Mouse (Mus musculus): Measurements from ENCODE around the gene Fgf15. TPM values are rescaled to one million over a fixed set of nuclear protein-coding genes. Genes with fewer than 3 reads are reported as not detected.

Fgf15 gene
- polyA plus RNA-seq, 1 experiment from 2014 or later = 1.5 TPM

- H3K27ac ChIP-seq = peak overlapping the region; percentile 95
- peak overlapping the region; percentile 85 for H3K4me3 ChIP-seq
- WGBS = under 1% methylated on average over 32 of the region's 32 CpGs
- H3K9me3 ChIP-seq = no peaks in the 10 kb centered on the region
- peaks cover 39% of the 10 kb centered on the region for H3K36me3 ChIP-seq
- H3K27me3 ChIP-seq (ENCODE audit: insufficient read depth, poor library complexity, severe bottlenecking) = peaks cover 7% of the 10 kb centered on the region; the same call in 1 of the 2 replicates
- H3K4me1 ChIP-seq = peaks cover 52% of the 10 kb centered on the region
- no peak for DNase-seq (ENCODE audit: low spot score)
These were observed 42.5 kb downstream of the Fgf15 start for GRCm38 (mm10) chr7:144938661-144939343.

GRCm38 (mm10) chr7:144939344-144940002, 43.1 kb downstream of the Fgf15 start, which contains the start of gene Ccnd1:
TSS of gene Ccnd1 (minus strand) at chr7:144939925.
- 0% methylated on average over 39 of the region's 45 CpGs for WGBS
- Histone ChIP-seq H3K4me3 (peak within 1 kb of the TSS; percentile 85), H3K27ac (peak within 1 kb of the TSS; percentile 95), H3K36me3 (peaks cover 32% of the 10 kb centered on the region), H3K27me3 (ENCODE audit: insufficient read depth, poor library complexity, severe bottlenecking) (peaks cover 7% of the 10 kb centered on the region; the same call in 1 of the 2 replicates), H3K4me1 (peaks cover 52% of the 10 kb centered on the region), H3K9me3 (no peaks in the 10 kb centered on the region)
- DNase-seq (ENCODE audit: low spot score) = peak; percentile 93

GRCm38 (mm10) chr7:144940003-144940571, 43.8 kb downstream of the Fgf15 start:
- peak overlapping the region; percentile 95 for H3K27ac ChIP-seq
- DNase-seq (ENCODE audit: low spot score) = no peak
- peaks cover 7% of the 10 kb centered on the region; the same call in 1 of the 2 replicates for H3K27me3 ChIP-seq (ENCODE audit: insufficient read depth, poor library complexity, severe bottlenecking)
- peak overlapping the region; percentile 85 for H3K4me3 ChIP-seq
- peaks cover 54% of the 10 kb centered on the region for H3K4me1 ChIP-seq
- under 1% methylated on average over 22 of the region's 22 CpGs for WGBS
- H3K36me3 ChIP-seq = peaks cover 26% of the 10 kb centered on the region
- no peaks in the 10 kb centered on the region for H3K9me3 ChIP-seq

GRCm38 (mm10) chr7:144940585-144940984, 44.3 kb downstream of the Fgf15 start:
- DNase-seq (ENCODE audit: low spot score) = no peak
- H3K4me1 ChIP-seq = peaks cover 54% of the 10 kb centered on the region
- H3K36me3 ChIP-seq = peaks cover 21% of the 10 kb centered on the region
- H3K9me3 ChIP-seq = no peaks in the 10 kb centered on the region
- peak overlapping the region; percentile 85 for H3K4me3 ChIP-seq
- H3K27ac ChIP-seq = peak overlapping the region; percentile 95
- WGBS = under 1% methylated on average over 11 of the region's 11 CpGs
- peaks cover 7% of the 10 kb centered on the region; the same call in 1 of the 2 replicates for H3K27me3 ChIP-seq (ENCODE audit: insufficient read depth, poor library complexity, severe bottlenecking)

GRCm38 (mm10) chr7:144941242-144941831, 45.0 kb downstream of the Fgf15 start:
- Histone ChIP-seq H3K4me1 (peaks cover 46% of the 10 kb centered on the region), H3K9me3 (no peaks in the 10 kb centered on the region)
- DNase-seq (ENCODE audit: low spot score) = peak; percentile 97

GRCm38 (mm10) chr7:144942071-144942743, 45.9 kb downstream of the Fgf15 start:
- Histone ChIP-seq H3K27me3 (ENCODE audit: insufficient read depth, poor library complexity, severe bottlenecking) (peaks cover 7% of the 10 kb centered on the region; the same call in 1 of the 2 replicates), H3K27ac (peak overlapping the region; percentile 95), H3K36me3 (peaks cover 5% of the 10 kb centered on the region), H3K9me3 (no peaks in the 10 kb centered on the region), H3K4me1 (peaks cover 41% of the 10 kb centered on the region), H3K4me3 (peak overlapping the region; percentile 85)
- under 1% methylated on average over 35 of the region's 35 CpGs for WGBS
- no peak for DNase-seq (ENCODE audit: low spot score)

More at GRCm38 (mm10) chr7:144941242-144941831, 45.0 kb downstream of the Fgf15 start:
- Histone ChIP-seq H3K27me3 (ENCODE audit: insufficient read depth, poor library complexity, severe bottlenecking) (peaks cover 7% of the 10 kb centered on the region; the same call in 1 of the 2 replicates), H3K36me3 (peaks cover 13% of the 10 kb centered on the region), H3K4me3 (peak overlapping the region; percentile 85), H3K27ac (peak overlapping the region; percentile 95)
- WGBS = under 1% methylated on average over 39 of the region's 39 CpGs

- WGBS = 1% methylated on average over 20 of the region's 20 CpGs
- Histone ChIP-seq H3K4me1 (peaks cover 36% of the 10 kb centered on the region), H3K27me3 (ENCODE audit: insufficient read depth, poor library complexity, severe bottlenecking) (peaks cover 8% of the 10 kb centered on the region; the same call in 1 of the 2 replicates), H3K4me3 (peak overlapping the region; percentile 85), H3K9me3 (no peaks in the 10 kb centered on the region), H3K36me3 (0 out of 2 replicates have a peak, but pooled peaks cover 1% of the 10 kb centered on the region), H3K27ac (peak overlapping the region; percentile 95)
- no peak for DNase-seq (ENCODE audit: low spot score)
These were observed 46.4 kb downstream of the Fgf15 start for GRCm38 (mm10) chr7:144942744-144943135.

GRCm38 (mm10) chr7:144943254-144943653, 46.9 kb downstream of the Fgf15 start:
- peak; percentile 89 for DNase-seq (ENCODE audit: low spot score)
- WGBS = under 1% methylated on average over 45 of the region's 45 CpGs

More at GRCm38 (mm10) chr7:144943254-144943653, 46.9 kb downstream of the Fgf15 start:
- no peaks in the 10 kb centered on the region for H3K9me3 ChIP-seq
- H3K27ac ChIP-seq = peak overlapping the region; percentile 95
- peak overlapping the region; percentile 85 for H3K4me3 ChIP-seq
- H3K27me3 ChIP-seq (ENCODE audit: insufficient read depth, poor library complexity, severe bottlenecking) = peaks cover 10% of the 10 kb centered on the region; the same call in 1 of the 2 replicates
- peaks cover 32% of the 10 kb centered on the region for H3K4me1 ChIP-seq
- no peaks in the 10 kb centered on the region for H3K36me3 ChIP-seq

Other genes with a start within 250 kb of the Fgf15 start
- gene Ano1, start 144.6 kb upstream of the Fgf15 start, polyA plus RNA-seq (2016; fragmentation: Nextera tagmentation; extraction: Ambion mirVana) = 18.1 and 18.3 TPM in 2 replicates
- 0.07 and 0.88 TPM in 2 replicates for gene Fgf3, start 58.4 kb upstream of the Fgf15 start, polyA plus RNA-seq (2016; fragmentation: Nextera tagmentation; extraction: Ambion mirVana)
- 0.34 TPM in 1 of 2 replicates, not detected in the other for gene Fgf4, start 49.2 kb upstream of the Fgf15 start, polyA plus RNA-seq (2016; fragmentation: Nextera tagmentation; extraction: Ambion mirVana)
- gene LTO1, start 18.6 kb downstream of the Fgf15 start, polyA plus RNA-seq (2016; fragmentation: Nextera tagmentation; extraction: Ambion mirVana) = 23.3 and 26.0 TPM in 2 replicates
- gene Ccnd1, start 43.4 kb downstream of the Fgf15 start, polyA plus RNA-seq (2016; fragmentation: Nextera tagmentation; extraction: Ambion mirVana) = 92.1 and 96.5 TPM in 2 replicates

Data from heart, embryonic 10.5 days (tissue).